Mouse (Mus musculus) c-Kit-negative CD71-positive TER-119-positive erythroid progenitor cells, embryonic 14.5 days (primary cell): ENCODE measurements around the gene Fam102b.

Source experiments
- DNase-seq: peaks from one replicate; pipeline ENCODE4 v3.0.0-alpha.2; 2013; ENCODE audit warnings: low read depth, low spot score

Fam102b gene

GRCm38 (mm10) chr3:109027515-109027987 is at the start of gene Fam102b:
Gene Fam102b (minus strand): TSS chr3:109027607.
- DNase-seq: peak; percentile 55

DNA sequence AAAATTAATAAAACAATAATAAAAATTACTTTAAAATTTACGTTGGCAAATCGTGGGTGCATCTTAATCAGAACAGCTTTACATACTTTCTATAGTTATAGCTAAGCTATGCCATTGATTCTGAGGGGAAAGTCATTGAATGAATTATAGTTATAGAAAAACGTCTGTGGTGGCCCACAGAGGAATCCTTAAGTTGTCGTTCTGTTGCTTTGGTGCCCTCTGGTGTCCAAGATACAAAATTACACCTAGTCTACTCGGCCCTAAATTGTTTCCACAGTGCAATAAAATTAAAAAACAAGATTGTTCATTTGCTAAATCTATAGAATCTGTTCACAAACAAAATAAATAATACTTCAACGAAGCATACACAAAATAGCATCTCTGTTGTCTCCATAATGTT is 35.6 kb upstream of the Fam102b start:
- peak; percentile 29 for DNase-seq

- no peak for DNase-seq
Observed at GRCm38 (mm10) chr3:109062391-109062790, 35.0 kb upstream of the Fam102b start.

DNA sequence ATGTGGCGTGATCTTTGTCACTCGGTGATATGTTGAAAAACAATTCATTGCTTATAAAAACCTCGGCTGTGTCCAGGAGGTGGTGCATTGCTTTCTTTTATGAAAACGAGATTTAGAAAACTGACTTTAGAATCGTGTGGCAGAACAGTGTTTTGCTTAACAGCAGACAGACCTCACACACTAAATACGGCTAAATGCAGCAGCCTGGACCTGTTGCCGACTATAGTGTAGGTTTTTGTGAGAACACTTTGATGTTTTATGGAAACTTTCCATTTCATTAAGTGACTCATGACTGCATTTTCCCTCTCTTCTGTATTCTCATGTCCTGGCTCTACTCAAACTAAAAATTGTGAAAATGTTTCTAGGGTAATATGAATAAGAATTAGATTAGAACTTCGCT is 32.5 kb upstream of the Fam102b start:
- DNase-seq: no peak

GRCm38 (mm10) chr3:109051946-109052331 is 24.5 kb upstream of the Fam102b start:
- no peak for DNase-seq

DNA sequence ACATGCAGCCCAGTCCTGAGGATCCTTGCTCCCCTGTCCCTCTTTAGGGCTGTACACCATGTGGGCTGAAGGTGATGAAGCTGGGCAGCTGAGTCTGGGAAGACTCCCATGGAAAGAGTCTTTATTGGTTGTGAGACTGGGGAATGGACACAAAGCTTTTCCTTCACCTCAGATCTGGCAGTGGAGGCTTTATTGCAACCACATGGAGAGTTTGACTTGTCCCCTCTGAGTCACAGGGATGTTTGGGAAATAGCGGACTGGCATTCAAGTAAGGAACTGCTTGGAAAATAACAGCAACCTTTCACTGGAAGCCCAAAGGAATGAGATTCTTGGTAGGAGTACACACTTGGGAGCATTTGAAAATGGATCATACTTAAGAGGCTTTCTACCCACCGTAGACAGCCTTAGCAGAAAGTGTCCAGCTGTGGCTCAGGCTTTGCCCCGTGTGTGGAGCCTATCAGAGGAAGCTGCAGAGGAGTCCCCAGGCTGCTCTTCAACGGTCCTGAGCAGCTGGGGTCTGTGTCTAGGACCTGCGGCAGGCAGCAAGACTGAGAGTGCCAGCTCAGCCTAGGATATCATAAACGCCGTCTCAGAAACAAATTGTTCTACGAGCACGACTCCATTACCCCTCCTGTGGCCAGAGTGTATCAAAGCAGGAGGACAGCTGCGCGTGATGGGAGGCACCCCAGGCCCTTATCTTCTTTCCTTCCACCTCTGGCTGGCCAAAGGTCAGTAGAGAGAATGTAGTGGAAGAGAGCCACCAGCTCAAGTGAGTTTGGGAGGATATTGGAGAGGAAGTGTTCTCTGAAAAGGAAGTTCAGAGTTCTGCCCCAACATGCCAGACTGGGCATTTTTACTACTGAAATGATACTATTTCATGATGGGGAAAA is 23.9 kb upstream of the Fam102b start:
- DNase-seq: no peak

DNA sequence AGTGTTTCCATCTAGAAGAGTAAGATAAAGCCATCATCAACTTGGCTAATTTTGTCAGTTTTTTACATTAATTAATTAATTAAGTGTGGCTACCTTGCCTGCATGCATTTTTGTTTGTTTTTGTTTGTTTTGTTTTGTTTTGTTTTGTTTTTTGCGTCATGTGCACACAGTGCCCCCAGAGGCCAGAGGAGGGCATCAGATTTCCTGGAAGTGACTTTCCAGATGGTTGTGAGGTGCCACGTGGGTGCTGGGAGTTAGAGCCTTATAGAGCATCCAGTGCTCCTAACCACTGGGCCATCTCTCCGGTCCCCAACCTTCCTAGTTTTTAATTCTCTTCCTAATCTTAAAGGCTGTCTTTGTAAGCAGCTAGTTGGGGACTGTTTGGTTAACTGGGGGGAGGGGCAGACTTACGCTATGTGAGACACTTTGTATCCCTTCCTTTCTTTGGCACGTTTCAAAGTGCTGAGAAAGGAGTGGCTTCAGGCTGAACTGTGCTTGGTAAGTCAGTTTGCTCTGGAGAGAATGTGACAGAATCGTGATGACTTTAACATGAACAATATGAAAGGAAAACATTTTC is 20.4 kb upstream of the Fam102b start:
- no peak for DNase-seq

GRCm38 (mm10) chr3:109046428-109046827 is 19.0 kb upstream of the Fam102b start:
- no peak for DNase-seq

DNA sequence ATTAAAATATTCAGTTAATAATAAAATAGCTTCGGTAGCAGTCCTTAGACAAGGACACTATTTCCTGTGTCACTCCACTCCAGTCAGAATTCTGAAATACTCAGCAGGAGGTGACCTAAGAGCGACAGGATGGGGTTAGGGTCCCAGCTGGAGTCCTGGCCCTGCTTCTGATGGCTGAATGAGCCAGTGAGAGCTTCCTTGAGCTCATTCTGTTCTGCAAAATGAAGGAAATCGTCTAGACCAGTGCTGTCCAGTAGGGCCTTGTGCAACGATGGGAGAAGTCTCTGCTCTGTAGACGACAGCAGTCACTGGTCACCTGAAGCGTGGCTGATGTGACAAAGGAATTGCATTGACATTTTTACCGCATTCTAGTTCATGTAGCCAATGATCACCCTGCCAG is 16.0 kb upstream of the Fam102b start:
- no peak for DNase-seq

- DNase-seq: no peak
Observed at GRCm38 (mm10) chr3:109040908-109041307, 13.5 kb upstream of the Fam102b start.

DNA sequence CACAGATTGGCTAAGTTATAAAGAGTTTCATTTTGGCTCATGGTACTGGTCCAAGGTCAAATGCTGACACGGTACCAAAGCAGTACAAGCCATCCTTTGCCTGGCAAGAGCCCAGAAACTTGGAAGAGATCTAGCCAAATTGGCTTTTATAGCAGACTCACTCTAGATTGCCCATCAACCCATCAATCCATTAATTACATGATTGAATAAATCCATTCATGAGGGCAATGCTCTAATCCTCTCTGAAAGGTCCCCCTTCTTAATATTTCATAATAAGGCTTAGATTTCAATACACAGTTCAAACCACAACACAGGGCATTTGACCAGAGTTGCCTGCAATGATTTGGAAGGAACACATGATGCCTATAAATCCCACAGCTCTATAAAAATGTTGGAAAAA is 7.0 kb upstream of the Fam102b start:
- no peak for DNase-seq

- no peak for DNase-seq
Observed at GRCm38 (mm10) chr3:109032306-109032705, 4.9 kb upstream of the Fam102b start.

- no peak for DNase-seq
Observed at GRCm38 (mm10) chr3:109031626-109032025, 4.2 kb upstream of the Fam102b start.

- DNase-seq: no peak
Observed at GRCm38 (mm10) chr3:109030817-109031216, 3.4 kb upstream of the Fam102b start.

GRCm38 (mm10) chr3:109029661-109030060 is 2.3 kb upstream of the Fam102b start:
- DNase-seq: no peak

- peak; percentile 3 for DNase-seq
Observed at GRCm38 (mm10) chr3:109026991-109027470, 376 bp downstream of the Fam102b start.

GRCm38 (mm10) chr3:109026462-109026990 is 881 bp downstream of the Fam102b start:
- DNase-seq: peak; percentile 2

GRCm38 (mm10) chr3:109025579-109025978 is 1.8 kb downstream of the Fam102b start:
- DNase-seq: peak; percentile 49

- DNase-seq: no peak
Observed at GRCm38 (mm10) chr3:109023066-109023465, 4.3 kb downstream of the Fam102b start.

- DNase-seq: no peak
Observed at GRCm38 (mm10) chr3:109021720-109022516, 5.5 kb downstream of the Fam102b start.

GRCm38 (mm10) chr3:109018336-109018735 is 9.1 kb downstream of the Fam102b start:
- no peak for DNase-seq

- DNase-seq: no peak
Observed at GRCm38 (mm10) chr3:109012595-109012994, 14.8 kb downstream of the Fam102b start.
